Mouse (Mus musculus) olfactory bulb, adult 2 months (tissue): ENCODE measurements around the gene Pou2f1.

Experiments
- CTCF ChIP-seq: fragments of 200-500 bp; IDR thresholded peaks from 2 replicates; pipeline ENCODE4 v1.5.1; 2012; ENCODE audit warnings: low read depth, mild to moderate bottlenecking, low read length, moderate library complexity; ENCODE audit not compliant: insufficient read depth
- POLR2A ChIP-seq: fragments of 200-500 bp; IDR thresholded peaks from 2 replicates; pipeline ENCODE4 v1.6.1; 2012; ENCODE audit warnings: mild to moderate bottlenecking, low read depth, low read length, moderate library complexity; ENCODE audit not compliant: insufficient read depth

GRCm38 (mm10) chr1:166017203-166017602, 14.7 kb upstream of the Pou2f1 start:
- TF ChIP-seq POLR2A (no peak), CTCF (no peak)
